Mouse (Mus musculus): ENCODE results near the gene Fgfrl1. TPM values are rescaled to one million over a fixed set of nuclear protein-coding genes. Genes with fewer than 3 reads are reported as not detected.

The Fgfrl1 gene
- polyA plus RNA-seq, 1 experiment: 1.2 TPM

- H3K36me3 ChIP-seq (replicated peaks; ENCODE audit: low read length): peaks cover 100% of the 10 kb centered on the region
- no peaks in the 10 kb centered on the region for H3K27me3 ChIP-seq (replicated peaks)
- H3K4me3 ChIP-seq (replicated peaks): no peak overlapping the region
- H3K9me3 ChIP-seq: no peaks in the 10 kb centered on the region
- TF ChIP-seq FLI1 (IDR thresholded peaks at IDR 0.05; ENCODE audit: low read length) (no peak), GATA1 (IDR thresholded peaks at IDR 0.05; ENCODE audit: borderline replicate concordance, low read length) (no peak)
- H3K4me1 ChIP-seq: peaks cover 4% of the 10 kb centered on the region; the same call in 1 of the 2 replicates
These were observed 38.8 kb upstream of the Fgfrl1 start for GRCm38 (mm10) chr5:108653341-108653740.

GRCm38 (mm10) chr5:108654444-108654990, 37.7 kb upstream of the Fgfrl1 start:
- no peak overlapping the region for H3K4me3 ChIP-seq (replicated peaks)
- peaks cover 96% of the 10 kb centered on the region for H3K36me3 ChIP-seq (replicated peaks; ENCODE audit: low read length)
- no peaks in the 10 kb centered on the region for H3K27me3 ChIP-seq (replicated peaks)
- H3K9me3 ChIP-seq: no peaks in the 10 kb centered on the region
- TF ChIP-seq FLI1 (IDR thresholded peaks at IDR 0.05; ENCODE audit: low read length) (no peak), GATA1 (IDR thresholded peaks at IDR 0.05; ENCODE audit: borderline replicate concordance, low read length) (no peak)
- peaks cover 16% of the 10 kb centered on the region for H3K4me1 ChIP-seq

DNA sequence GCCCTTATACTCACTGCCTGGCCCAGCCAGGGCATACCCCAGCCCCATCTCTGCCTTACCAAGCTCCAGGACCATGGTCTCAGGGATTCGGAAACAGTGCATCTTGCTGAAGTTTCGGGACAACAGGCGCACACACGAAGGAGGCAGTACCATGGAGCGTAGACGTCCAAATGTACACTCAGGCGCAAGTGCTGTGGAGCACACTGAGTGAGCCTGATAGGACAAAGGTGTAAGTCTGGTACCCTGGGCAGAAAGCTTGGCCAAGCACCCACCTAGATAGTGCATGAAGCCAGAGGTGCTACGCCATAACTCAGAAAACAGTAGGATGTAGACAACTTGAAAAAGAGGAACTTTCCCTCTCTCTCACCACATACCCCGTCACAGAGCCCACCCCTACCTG, 36.8 kb upstream of the Fgfrl1 start:
- peaks cover 24% of the 10 kb centered on the region for H3K4me1 ChIP-seq
- no peaks in the 10 kb centered on the region for H3K9me3 ChIP-seq
- no peak for TF ChIP-seq FLI1 (IDR thresholded peaks at IDR 0.05; ENCODE audit: low read length)
- TF ChIP-seq GATA1 (IDR thresholded peaks at IDR 0.05; ENCODE audit: borderline replicate concordance, low read length): no peak
- H3K27me3 ChIP-seq (replicated peaks): no peaks in the 10 kb centered on the region
- no peak overlapping the region for H3K4me3 ChIP-seq (replicated peaks)
- peaks cover 87% of the 10 kb centered on the region for H3K36me3 ChIP-seq (replicated peaks; ENCODE audit: low read length)

- peaks cover 80% of the 10 kb centered on the region for H3K36me3 ChIP-seq (replicated peaks; ENCODE audit: low read length)
- peaks cover 28% of the 10 kb centered on the region for H3K4me1 ChIP-seq
- H3K9me3 ChIP-seq: no peaks in the 10 kb centered on the region
- H3K27me3 ChIP-seq (replicated peaks): no peaks in the 10 kb centered on the region
- no peak overlapping the region for H3K4me3 ChIP-seq (replicated peaks)
- TF ChIP-seq FLI1 (IDR thresholded peaks at IDR 0.05; ENCODE audit: low read length) (no peak), GATA1 (IDR thresholded peaks at IDR 0.05; ENCODE audit: borderline replicate concordance, low read length) (no peak)
These were observed 36.1 kb upstream of the Fgfrl1 start for GRCm38 (mm10) chr5:108655891-108656650.

DNA sequence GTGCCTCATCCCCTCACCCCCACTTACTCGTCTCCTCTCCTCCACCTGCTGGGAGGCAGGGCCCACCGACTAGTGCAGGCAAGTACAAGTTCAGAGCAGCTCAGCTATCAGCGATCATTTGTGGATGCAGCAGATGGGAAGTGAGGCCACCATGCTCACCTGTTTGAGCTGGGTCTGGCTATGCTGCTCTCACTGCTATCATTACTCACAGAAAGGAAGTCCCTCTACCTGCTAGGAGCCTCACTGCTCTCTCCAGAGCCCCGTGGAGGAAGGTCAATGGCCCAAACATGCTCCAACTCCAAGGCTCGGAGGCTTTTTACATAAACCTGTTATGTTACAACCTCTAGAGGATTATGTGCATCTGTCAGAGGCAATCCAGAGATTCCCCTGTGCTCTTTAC, 34.8 kb upstream of the Fgfrl1 start:
- Histone ChIP-seq H3K36me3 (replicated peaks; ENCODE audit: low read length) (peaks cover 67% of the 10 kb centered on the region), H3K9me3 (no peaks in the 10 kb centered on the region), H3K4me1 (peaks cover 30% of the 10 kb centered on the region)

GRCm38 (mm10) chr5:108658611-108659010, 33.6 kb upstream of the Fgfrl1 start:
- Histone ChIP-seq H3K9me3 (no peaks in the 10 kb centered on the region), H3K36me3 (replicated peaks; ENCODE audit: low read length) (peaks cover 55% of the 10 kb centered on the region), H3K27me3 (replicated peaks) (no peaks in the 10 kb centered on the region), H3K4me1 (peaks cover 30% of the 10 kb centered on the region), H3K4me3 (replicated peaks) (no peak overlapping the region)
- TF ChIP-seq GATA1 (IDR thresholded peaks at IDR 0.05; ENCODE audit: borderline replicate concordance, low read length) (no peak), FLI1 (IDR thresholded peaks at IDR 0.05; ENCODE audit: low read length) (no peak)

More for the DNA sequence above, 34.8 kb upstream of the Fgfrl1 start:
- H3K4me3 ChIP-seq (replicated peaks): no peak overlapping the region
- no peaks in the 10 kb centered on the region for H3K27me3 ChIP-seq (replicated peaks)
- TF ChIP-seq FLI1 (IDR thresholded peaks at IDR 0.05; ENCODE audit: low read length) (no peak), GATA1 (IDR thresholded peaks at IDR 0.05; ENCODE audit: borderline replicate concordance, low read length) (no peak)

GRCm38 (mm10) chr5:108659698-108660631, 32.2 kb upstream of the Fgfrl1 start, which contains the start of gene Idua:
Gene Idua (plus strand): TSS chr5:108660331.
- TF ChIP-seq FLI1 (IDR thresholded peaks at IDR 0.05; ENCODE audit: low read length) (no peak), GATA1 (IDR thresholded peaks at IDR 0.05; ENCODE audit: borderline replicate concordance, low read length) (no peak)
- peak within 1 kb of the TSS; percentile 99 for H3K4me3 ChIP-seq (replicated peaks)
- no peaks in the 10 kb centered on the region for H3K9me3 ChIP-seq
- H3K27me3 ChIP-seq (replicated peaks): no peaks in the 10 kb centered on the region
- peaks cover 41% of the 10 kb centered on the region for H3K36me3 ChIP-seq (replicated peaks; ENCODE audit: low read length)
- H3K4me1 ChIP-seq: peaks cover 38% of the 10 kb centered on the region

DNA sequence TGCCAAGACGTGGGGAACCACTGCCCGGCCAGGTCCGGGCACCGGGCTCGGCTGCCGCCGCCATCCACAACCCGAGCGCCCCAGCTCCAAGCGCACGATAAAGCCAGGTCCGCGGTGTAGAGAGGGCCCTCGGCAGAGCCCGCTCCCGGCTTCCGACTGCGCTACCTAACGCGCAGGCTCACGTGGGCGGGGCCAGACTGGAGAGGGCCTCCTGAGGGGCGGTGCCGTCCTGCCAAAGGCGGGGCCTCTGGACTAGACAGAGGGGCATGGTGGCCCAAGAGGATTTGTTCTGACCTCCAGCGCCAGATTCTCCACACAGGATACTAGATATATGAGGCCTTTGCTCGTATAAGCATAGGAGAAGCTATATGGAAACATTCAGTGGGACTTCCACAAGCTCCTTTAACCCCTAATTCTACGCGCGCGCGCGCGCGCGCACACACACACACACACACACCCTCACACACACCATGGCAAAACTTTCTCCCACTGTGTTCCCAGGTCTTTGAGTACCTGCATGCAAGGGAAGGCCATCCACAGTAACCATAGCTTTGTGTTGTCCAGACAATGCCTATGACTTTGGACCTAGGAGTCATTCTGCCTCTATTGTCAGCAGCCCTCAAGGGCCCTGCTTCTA, 31.4 kb upstream of the Fgfrl1 start:
- Histone ChIP-seq H3K4me1 (peaks cover 40% of the 10 kb centered on the region), H3K4me3 (replicated peaks) (peak overlapping the region; percentile 99), H3K9me3 (no peaks in the 10 kb centered on the region), H3K27me3 (replicated peaks) (no peaks in the 10 kb centered on the region), H3K36me3 (replicated peaks; ENCODE audit: low read length) (peaks cover 33% of the 10 kb centered on the region)
- TF ChIP-seq GATA1 (IDR thresholded peaks at IDR 0.05; ENCODE audit: borderline replicate concordance, low read length) (no peak), FLI1 (IDR thresholded peaks at IDR 0.05; ENCODE audit: low read length) (no peak)

DNA sequence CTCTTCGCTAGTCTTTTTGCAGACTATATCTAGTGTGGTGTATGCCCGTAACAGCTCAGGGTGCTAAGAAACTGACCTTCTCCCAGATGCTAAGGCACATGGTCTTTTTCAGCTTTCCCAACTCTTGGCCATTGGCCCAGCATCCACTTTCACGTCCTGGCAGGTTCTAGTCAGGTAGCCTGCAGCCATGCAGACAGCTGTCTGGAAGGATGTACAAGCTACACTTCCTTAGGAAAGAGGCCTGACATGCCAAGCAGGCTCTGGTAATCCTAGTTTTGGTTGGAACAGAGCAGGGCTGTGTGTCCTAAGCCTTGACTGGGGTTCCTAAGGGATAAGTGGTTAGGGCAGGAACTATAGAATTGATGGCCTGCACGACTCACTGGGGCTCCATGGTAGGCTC, 29.4 kb upstream of the Fgfrl1 start:
- H3K9me3 ChIP-seq: no peaks in the 10 kb centered on the region
- H3K4me3 ChIP-seq (replicated peaks): no peak overlapping the region
- peaks cover 13% of the 10 kb centered on the region for H3K36me3 ChIP-seq (replicated peaks; ENCODE audit: low read length)
- H3K27me3 ChIP-seq (replicated peaks): no peaks in the 10 kb centered on the region
- H3K4me1 ChIP-seq: peaks cover 42% of the 10 kb centered on the region
- TF ChIP-seq GATA1 (IDR thresholded peaks at IDR 0.05; ENCODE audit: borderline replicate concordance, low read length) (no peak), FLI1 (IDR thresholded peaks at IDR 0.05; ENCODE audit: low read length) (no peak)
